In genomic region chr12:110203271-110204014, GRCm38 (mm10) we compare ENCODE assay signal across 11 mouse cellular contexts.
A peak's percentile ranks its signal among the peaks of the same experiment; 100 is the strongest.
DNase-seq lines count a peak whose midpoint lies in the region; ATAC-seq lines count a peak whose summit lies in the region.
"Had no signal": no experiment of that assay in that cellular context is flagged by ENCODE, and none has a peak within 500 bp of the region (broad histone marks: within the 10 kb centered on the region; RNA-seq: fewer than 3 reads in every experiment).

No protein-coding gene starts in this region.

- no peak overlapping the region for H3K9ac ChIP-seq in lung, embryonic 15.5 days
- H3K9ac ChIP-seq: liver, postnatal 0 days had no signal

- H3K27me3 ChIP-seq in lung, embryonic 15.5 days: peaks cover 3% of the 10 kb centered on the region; the same call in 1 of the 2 replicates

- H3K4me3 ChIP-seq in lung, embryonic 15.5 days: no peak overlapping the region

- no peaks in the 10 kb centered on the region for H3K9me3 ChIP-seq in lung, embryonic 15.5 days

- peak; percentile 46 to 58 for DNase-seq in heart, adult 18-20 months
- DNase-seq in heart, adult 8-10 months (ENCODE audit: low spot score): no peak
- peak; percentile 50 for DNase-seq in urinary bladder, postnatal 14 days (ENCODE audit: low spot score)
- no peak for DNase-seq in urinary bladder, postnatal 10 days (ENCODE audit: low spot score)
- DNase-seq in kidney, postnatal 14 days: no peak
- DNase-seq: kidney, postnatal 36 days; liver, postnatal 0 days had no signal

- 0 out of 2 replicates have a peak, but pooled peaks have one; percentile 15 for ATAC-seq in lung, embryonic 15.5 days (ENCODE audit: borderline replicate concordance, extremely low read depth, low FRiP score, low TSS enrichment)
- no peak for ATAC-seq in inflammation-experienced regulatory T-cells, adult 6 months
- ATAC-seq in erythroid progenitor cell, adult 5-6 weeks (replicated peaks; ENCODE audit: low FRiP score, poor library complexity, severe bottlenecking): no peak
- ATAC-seq: CD4-positive, CD25-positive, alpha-beta regulatory T cell, adult 4 months; liver, postnatal 0 days had no signal

- H3K4me2 ChIP-seq in lung, embryonic 15.5 days: no peak overlapping the region

- WGBS in lung, embryonic 15.5 days: 40% methylated on average over 13 of the region's 13 CpGs

- H3K27ac ChIP-seq in lung, embryonic 15.5 days: no peak overlapping the region

- peaks cover 37% of the 10 kb centered on the region for H3K4me1 ChIP-seq in lung, embryonic 15.5 days

- no peaks in the 10 kb centered on the region for H3K36me3 ChIP-seq in lung, embryonic 15.5 days

Comparison
In these comparisons a context has a peak if more than half of its experiments do, and no peak if none do; other contexts are left out.
1. DNase-seq: peak in heart, adult 18-20 months (2 of 2) and urinary bladder, postnatal 14 days (single experiment); none in heart, adult 8-10 months (single experiment), urinary bladder, postnatal 10 days (single experiment) and kidney, postnatal 14 days (single experiment).